Mouse (Mus musculus): ENCODE measurements around the gene Dab1.

- no peak for TF ChIP-seq CTCF (IDR thresholded peaks at IDR 0.05)
- no peak for TF ChIP-seq EP300 (IDR thresholded peaks at IDR 0.05)
Measured at GRCm38 (mm10) chr4:104429127-104429526, 810.0 kb downstream of the Dab1 start.
